Mouse (Mus musculus) heart, adult 2 months (tissue): ENCODE results near the gene Rpl23.

Source experiments
- CTCF ChIP-seq: fragments of 200-600 bp; IDR thresholded peaks from 2 replicates; pipeline ENCODE4 v1.8.1; 2022; ENCODE audit warnings: antibody characterized with exemption, mild to moderate bottlenecking, moderate library complexity
- POLR2A ChIP-seq: fragments of 200-500 bp; IDR thresholded peaks from 2 replicates; pipeline ENCODE4 v1.6.1; 2011; ENCODE audit warnings: mild to moderate bottlenecking, low read depth, low read length, control low read depth; ENCODE audit not compliant: insufficient read depth

DNA sequence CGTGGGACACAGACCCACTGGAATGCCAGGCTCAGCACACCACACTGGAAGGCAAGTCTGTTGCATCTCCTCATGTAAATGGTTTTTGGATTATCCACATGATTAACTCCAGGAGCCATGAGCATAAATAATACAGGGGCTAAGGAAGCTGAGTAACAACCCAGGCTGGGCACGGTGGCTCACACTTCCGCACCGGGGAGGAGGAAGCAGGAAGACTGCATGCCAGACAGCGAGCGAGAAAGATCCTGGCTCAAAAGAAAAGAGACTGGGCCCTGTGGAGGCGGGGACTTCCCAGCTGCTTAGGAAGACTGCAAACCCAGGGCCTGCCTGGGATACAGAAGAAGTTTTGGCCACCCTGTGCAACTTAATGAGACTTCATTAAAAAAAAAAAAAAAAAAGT, 42.0 kb downstream of the Rpl23 start:
- TF ChIP-seq CTCF (no peak), POLR2A (no peak)
